Mouse (Mus musculus) forebrain, embryonic 14.5 days (tissue): ENCODE measurements around the gene Tpcn1. TPM values are rescaled to one million over a fixed set of nuclear protein-coding genes. Genes with fewer than 3 reads are reported as not detected.

Experiments
- polyA plus RNA-seq: library from polyadenylated mRNA; unstranded; fragments of >200 nt; fragmentation: Nextera tagmentation; extraction: Ambion mirVana; gene quantifications from 2 replicates; pipeline ENCODE4 v1.2.1, GENCODE M21; 2014

The Tpcn1 gene
- polyA plus RNA-seq, 1 experiment from 2014 or later, result 10.5 TPM

Other genes starting within 250 kb of the Tpcn1 start
- gene Lhx5, start 157.0 kb downstream of the Tpcn1 start, polyA plus RNA-seq, result 3.5 and 5.1 TPM in 2 replicates
- gene Sdsl, start 115.9 kb downstream of the Tpcn1 start, polyA plus RNA-seq, result 2.2 and 3.2 TPM in 2 replicates
- gene Sds, start 112.1 kb downstream of the Tpcn1 start, polyA plus RNA-seq, result not detected in 2 replicates
- 14.8 and 16.2 TPM in 2 replicates for gene Plbd2, start 85.0 kb downstream of the Tpcn1 start, polyA plus RNA-seq
- 0.67 and 1.5 TPM in 2 replicates for gene Slc8b1, start 77.5 kb downstream of the Tpcn1 start, polyA plus RNA-seq
- 2.0 and 2.4 TPM in 2 replicates for gene Iqcd, start 343 bp upstream of the Tpcn1 start, polyA plus RNA-seq
- gene Rita1, start 23.9 kb upstream of the Tpcn1 start, polyA plus RNA-seq, result 15.9 and 18.3 TPM in 2 replicates
- gene Ddx54, start 24.1 kb upstream of the Tpcn1 start, polyA plus RNA-seq, result 26.9 and 33.1 TPM in 2 replicates
- gene Cfap73, start 45.6 kb upstream of the Tpcn1 start, polyA plus RNA-seq, result 0.19 and 0.57 TPM in 2 replicates
- gene Rasal1, start 60.1 kb upstream of the Tpcn1 start, polyA plus RNA-seq, result 1.5 and 3.2 TPM in 2 replicates
- 27.5 and 35.5 TPM in 2 replicates for gene Dtx1, start 123.3 kb upstream of the Tpcn1 start, polyA plus RNA-seq
- gene Oas2, start 161.2 kb upstream of the Tpcn1 start, polyA plus RNA-seq, result 0.11 and 0.42 TPM in 2 replicates
- gene Oas3, start 189.0 kb upstream of the Tpcn1 start, polyA plus RNA-seq, result 0.19 and 0.27 TPM in 2 replicates
- 0.13 TPM in 1 of 2 replicates, not detected in the other for gene Oas1e, start 206.9 kb upstream of the Tpcn1 start, polyA plus RNA-seq
- 0.38 and 0.45 TPM in 2 replicates for gene Oas1c, start 223.8 kb upstream of the Tpcn1 start, polyA plus RNA-seq